Mouse (Mus musculus) kidney, embryonic 16.5 days (tissue): ENCODE measurements around the gene Tmod2. TPM values are rescaled to one million over a fixed set of nuclear protein-coding genes. Genes with fewer than 3 reads are reported as not detected.
A peak's percentile ranks its signal among the peaks of the same experiment; 100 is the strongest.
"Not testable (repeated sequence)": the region's sequence is repeated elsewhere in the genome, so short reads cannot be mapped to it uniquely, and the experiment has no call there.

ENCODE experiments used
- ATAC-seq: fragments of 200-750 bp; cut with Nextera tagmentation; 2 replicates; pipeline ENCODE4 v1.8.0; 2017; ENCODE audit warnings: moderate TSS enrichment; ENCODE audit not compliant: low FRiP score, low TSS enrichment
- H3K27ac ChIP-seq: fragments of 300-500 bp; sonication (generic); 2 replicates; pipeline ENCODE4 v1.5.1; 2014; ENCODE audit warnings: low read length
- H3K27me3 ChIP-seq: fragments of 300-500 bp; sonication (generic); 2 replicates; pipeline ENCODE4 v1.6.1; 2014; ENCODE audit warnings: low read length, control low read depth, mixed read lengths; ENCODE audit not compliant: insufficient read depth
- H3K36me3 ChIP-seq: fragments of 300-500 bp; sonication (generic); 2 replicates; pipeline ENCODE4 v1.6.1; 2014; ENCODE audit warnings: low read length, control low read depth, mixed read lengths; ENCODE audit not compliant: insufficient read depth
- H3K4me1 ChIP-seq: fragments of 300-500 bp; sonication (generic); 2 replicates; pipeline ENCODE4 v1.6.1; 2014; ENCODE audit warnings: low read length, control low read depth, mixed read lengths; ENCODE audit not compliant: insufficient read depth
- H3K4me2 ChIP-seq: fragments of 300-500 bp; sonication (generic); replicated peaks from 2 replicates; pipeline ENCODE4 v1.6.1; 2014; ENCODE audit warnings: low read depth, low read length
- H3K4me3 ChIP-seq: fragments of 300-500 bp; sonication (generic); 2 replicates; pipeline ENCODE4 v1.5.1; 2014; ENCODE audit warnings: mild to moderate bottlenecking, low read length
- H3K9ac ChIP-seq: fragments of 300-500 bp; sonication (generic); replicated peaks from 2 replicates; pipeline ENCODE4 v1.6.1; 2014; ENCODE audit warnings: low read length
- H3K9me3 ChIP-seq: fragments of 300-500 bp; sonication (generic); 2 replicates; pipeline ENCODE4 v1.6.1; 2016; ENCODE audit warnings: low read length, control low read depth
- WGBS: fragments of 180-500 bp; shearing (Covaris S2); extraction: QIAGEN DNeasy Blood & Tissue Kit; methylation state at CpG from one replicate; pipeline ENCODE4 v1.1.7; 2014; 5-methylcytosine and 5-hydroxymethylcytosine counted together
- polyA plus RNA-seq: library from polyadenylated mRNA; unstranded; fragments of >200 nt; fragmentation: Nextera tagmentation; extraction: Ambion mirVana; gene quantifications from 2 replicates; pipeline ENCODE4 v1.2.1, GENCODE M21; 2015

Gene Tmod2
- polyA plus RNA-seq, 1 experiment from 2014 or later = 19.7 TPM

GRCm38 (mm10) chr9:75630823-75631454 is 19.8 kb upstream of the Tmod2 start:
- Histone ChIP-seq H3K9me3 (no peaks in the 10 kb centered on the region), H3K4me3 (no peak overlapping the region), H3K4me2 (no peak overlapping the region), H3K27me3 (no peaks in the 10 kb centered on the region), H3K9ac (no peak overlapping the region), H3K36me3 (no peaks in the 10 kb centered on the region), H3K27ac (no peak overlapping the region), H3K4me1 (no peaks in the 10 kb centered on the region; the same call in 1 of the 2 replicates)
- no peak for ATAC-seq
- WGBS = 82% methylated on average over 8 of the region's 8 CpGs

GRCm38 (mm10) chr9:75626308-75626604 is 15.1 kb upstream of the Tmod2 start:
- Histone ChIP-seq H3K9ac (peak overlapping the region; percentile 93), H3K36me3 (no peaks in the 10 kb centered on the region), H3K9me3 (no peaks in the 10 kb centered on the region), H3K27ac (peak overlapping the region; percentile 84), H3K4me1 (no peaks in the 10 kb centered on the region; the same call in 1 of the 2 replicates), H3K27me3 (no peaks in the 10 kb centered on the region), H3K4me3 (peak overlapping the region; percentile 76), H3K4me2 (peak overlapping the region; percentile 87)
- under 1% methylated on average over 14 of the region's 14 CpGs for WGBS
- no peak for ATAC-seq

- no peaks in the 10 kb centered on the region; the same call in 1 of the 2 replicates for H3K4me1 ChIP-seq
- H3K27me3 ChIP-seq = no peaks in the 10 kb centered on the region
- no peaks in the 10 kb centered on the region for H3K9me3 ChIP-seq
- no peaks in the 10 kb centered on the region for H3K36me3 ChIP-seq
- peak within 1 kb of the TSS; percentile 93 for H3K9ac ChIP-seq
- ATAC-seq = peak; percentile 94
- H3K4me3 ChIP-seq = peak within 1 kb of the TSS; percentile 76
- H3K4me2 ChIP-seq = peak within 1 kb of the TSS; percentile 87
- H3K27ac ChIP-seq = peak within 1 kb of the TSS; percentile 84
- WGBS = under 1% methylated on average over 52 of the region's 94 CpGs
Measured at GRCm38 (mm10) chr9:75625556-75626307, 14.6 kb upstream of the Tmod2 start, which contains the start of gene Lysmd2. Gene Lysmd2, plus strand, starts transcription at chr9:75625741.

GRCm38 (mm10) chr9:75624983-75625555 is 13.9 kb upstream of the Tmod2 start:
- Histone ChIP-seq H3K4me1 (no peaks in the 10 kb centered on the region; the same call in 1 of the 2 replicates), H3K9ac (peak overlapping the region; percentile 93), H3K27me3 (no peaks in the 10 kb centered on the region), H3K9me3 (no peaks in the 10 kb centered on the region), H3K27ac (peak overlapping the region; percentile 84), H3K4me2 (peak overlapping the region; percentile 87), H3K36me3 (no peaks in the 10 kb centered on the region), H3K4me3 (peak overlapping the region; percentile 76)
- WGBS = 16% methylated on average over 18 of the region's 18 CpGs
- ATAC-seq = no peak; the same call in none of the 2 replicates

- no peaks in the 10 kb centered on the region; the same call in 1 of the 2 replicates for H3K4me1 ChIP-seq
- no peaks in the 10 kb centered on the region for H3K9me3 ChIP-seq
- no peak overlapping the region for H3K9ac ChIP-seq
- no peak for ATAC-seq
- 70% methylated on average over 3 of the region's 3 CpGs for WGBS
- no peak overlapping the region for H3K27ac ChIP-seq
- no peak overlapping the region for H3K4me2 ChIP-seq
- H3K4me3 ChIP-seq = no peak overlapping the region
- no peaks in the 10 kb centered on the region for H3K27me3 ChIP-seq
- H3K36me3 ChIP-seq = no peaks in the 10 kb centered on the region
Measured at GRCm38 (mm10) chr9:75621428-75621827, 10.3 kb upstream of the Tmod2 start.

- not testable (repeated sequence) for H3K4me3 ChIP-seq, H3K27me3 ChIP-seq, H3K9me3 ChIP-seq, ATAC-seq, H3K36me3 ChIP-seq, H3K27ac ChIP-seq, H3K4me1 ChIP-seq, H3K9ac ChIP-seq, H3K4me2 ChIP-seq
- 94% methylated on average over 2 of the region's 2 CpGs for WGBS
Measured at GRCm38 (mm10) chr9:75619761-75620160, 8.6 kb upstream of the Tmod2 start.

GRCm38 (mm10) chr9:75618836-75619400 is 7.8 kb upstream of the Tmod2 start:
- H3K9me3 ChIP-seq = no peaks in the 10 kb centered on the region
- no peaks in the 10 kb centered on the region for H3K4me1 ChIP-seq
- no peak overlapping the region for H3K4me3 ChIP-seq
- peak; percentile 63 for ATAC-seq
- H3K9ac ChIP-seq = no peak overlapping the region
- no peaks in the 10 kb centered on the region for H3K36me3 ChIP-seq
- H3K27me3 ChIP-seq = no peaks in the 10 kb centered on the region
- H3K4me2 ChIP-seq = no peak overlapping the region
- no peak overlapping the region for H3K27ac ChIP-seq
- WGBS = 71% methylated on average over 6 of the region's 6 CpGs

- no peak overlapping the region for H3K4me2 ChIP-seq
- no peak overlapping the region for H3K27ac ChIP-seq
- H3K27me3 ChIP-seq = no peaks in the 10 kb centered on the region
- 62% methylated on average over 3 of the region's 3 CpGs for WGBS
- H3K9me3 ChIP-seq = no peaks in the 10 kb centered on the region
- no peak overlapping the region for H3K9ac ChIP-seq
- ATAC-seq = peak; percentile 62; the same call in 1 of the 2 replicates
- no peak overlapping the region for H3K4me3 ChIP-seq
- no peaks in the 10 kb centered on the region for H3K4me1 ChIP-seq
- no peaks in the 10 kb centered on the region for H3K36me3 ChIP-seq
Measured at GRCm38 (mm10) chr9:75616560-75616959, 5.4 kb upstream of the Tmod2 start.

- Histone ChIP-seq H3K27me3 (peaks cover 3% of the 10 kb centered on the region; the same call in 1 of the 2 replicates), H3K4me2 (peak overlapping the region; percentile 97), H3K4me1 (no peaks in the 10 kb centered on the region), H3K9ac (peak overlapping the region; percentile 38; the same call in 1 of the 2 replicates), H3K4me3 (peak overlapping the region; percentile 63), H3K9me3 (no peaks in the 10 kb centered on the region), H3K36me3 (no peaks in the 10 kb centered on the region), H3K27ac (no peak overlapping the region)
- 24% methylated on average over 16 of the region's 16 CpGs for WGBS
- no peak for ATAC-seq
Measured at GRCm38 (mm10) chr9:75609965-75610364, 1.2 kb downstream of the Tmod2 start.
